Mouse (Mus musculus): Measurements from ENCODE around the gene Nubpl.

The Nubpl gene

GRCm38 (mm10) chr12:52335142-52335765 is 237.7 kb downstream of the Nubpl start:
- DNase-seq (ENCODE audit: low spot score): no peak

GRCm38 (mm10) chr12:52338136-52338753 is 240.7 kb downstream of the Nubpl start:
- DNase-seq (ENCODE audit: low spot score): no peak

- no peak for DNase-seq (ENCODE audit: low spot score)
These were observed 249.1 kb downstream of the Nubpl start for GRCm38 (mm10) chr12:52346611-52347010.

GRCm38 (mm10) chr12:52350276-52350675 is 252.7 kb downstream of the Nubpl start:
- no peak for DNase-seq (ENCODE audit: low spot score)

- DNase-seq (ENCODE audit: low spot score): no peak
These were observed 261.9 kb downstream of the Nubpl start for GRCm38 (mm10) chr12:52359484-52359883.

DNA sequence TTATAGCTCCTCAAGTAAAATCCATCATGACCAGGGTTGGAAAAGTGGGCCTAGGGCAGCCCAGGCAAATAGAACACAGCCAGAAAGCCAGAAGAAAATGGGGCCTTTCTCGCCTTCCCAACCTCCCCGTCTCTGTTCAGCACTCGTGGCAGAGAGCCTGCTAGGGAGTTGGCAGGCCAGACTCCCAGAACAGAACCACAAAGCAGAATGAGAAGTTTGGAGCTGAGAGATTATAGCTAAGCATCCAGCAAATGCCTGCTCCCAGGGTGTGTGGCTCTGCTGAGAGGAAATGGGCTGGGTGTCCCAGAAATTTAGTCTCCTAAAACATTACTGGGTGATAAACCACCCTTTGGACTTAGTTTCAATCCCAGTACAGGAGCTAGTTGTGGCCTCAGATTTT is 262.6 kb downstream of the Nubpl start:
- no peak for DNase-seq (ENCODE audit: low spot score)

- no peak for DNase-seq (ENCODE audit: low spot score)
These were observed 263.7 kb downstream of the Nubpl start for GRCm38 (mm10) chr12:52361198-52361597.

All from testis, postnatal 10 days (tissue).